In genomic region chr1:42684783-42685182, GRCm38 (mm10) we compare ENCODE assay signal across 9 mouse cellular contexts. TPM values are rescaled to one million over a fixed set of nuclear protein-coding genes. Genes with fewer than 3 reads are reported as not detected.
A peak's percentile ranks its signal among the peaks of the same experiment; 100 is the strongest.
DNase-seq lines count a peak whose midpoint lies in the region; ATAC-seq and TF ChIP-seq lines count a peak whose summit lies in the region.
"Had no signal": no experiment of that assay in that cellular context is flagged by ENCODE, and none has a peak within 500 bp of the region (broad histone marks: within the 10 kb centered on the region; RNA-seq: fewer than 3 reads in every experiment).

No protein-coding gene starts in this region.

- peaks cover 76% of the 10 kb centered on the region for H3K27me3 ChIP-seq in heart, embryonic 12.5 days (replicated peaks)
- no peaks in the 10 kb centered on the region for H3K27me3 ChIP-seq in forebrain, postnatal 0 days (ENCODE audit: insufficient read depth, low read length)

- WGBS in heart, embryonic 12.5 days = 1% methylated on average over 21 of the region's 21 CpGs
- 3% methylated on average over 21 of the region's 21 CpGs for WGBS in forebrain, postnatal 0 days
- 1% methylated on average over 21 of the region's 21 CpGs for WGBS in olfactory bulb, adult 2 months

- no peak for TF ChIP-seq POLR2A in brain, embryonic 14.5 days (IDR thresholded peaks at IDR 0.05; ENCODE audit: borderline replicate concordance, extremely low read depth, insufficient read depth, insufficient read length, poor library complexity, severe bottlenecking)
- no peak for TF ChIP-seq POLR2A in olfactory bulb, adult 2 months (IDR thresholded peaks at IDR 0.05; ENCODE audit: insufficient read depth, low read depth, low read length)

- H3K9me3 ChIP-seq in heart, embryonic 12.5 days (replicated peaks) = no peaks in the 10 kb centered on the region
- H3K9me3 ChIP-seq in forebrain, postnatal 0 days (ENCODE audit: low read length) = no peaks in the 10 kb centered on the region

- peaks cover 23% of the 10 kb centered on the region for H3K4me1 ChIP-seq in heart, embryonic 12.5 days (replicated peaks)
- H3K4me1 ChIP-seq in forebrain, postnatal 0 days (ENCODE audit: insufficient read depth) = peaks cover 9% of the 10 kb centered on the region; the same call in 1 of the 2 replicates
- peaks cover 21% of the 10 kb centered on the region for H3K4me1 ChIP-seq in olfactory bulb, adult 2 months (ENCODE audit: control insufficient read depth, insufficient read depth, low read length)

- H3K36me3 ChIP-seq in heart, embryonic 12.5 days = no peaks in the 10 kb centered on the region
- no peaks in the 10 kb centered on the region for H3K36me3 ChIP-seq in forebrain, postnatal 0 days (ENCODE audit: insufficient read depth)

- ATAC-seq in heart, embryonic 12.5 days (ENCODE audit: insufficient number of reproducible peaks, low FRiP score) = 0 out of 2 replicates have a peak, but pooled peaks have one; percentile 39
- ATAC-seq in forebrain, postnatal 0 days = peak; percentile 49

- TF ChIP-seq CTCF in brain, embryonic 14.5 days (IDR thresholded peaks at IDR 0.05; ENCODE audit: borderline replicate concordance, extremely low read depth, insufficient read depth, insufficient read length) = peak; percentile 72
- TF ChIP-seq CTCF in forebrain, postnatal 0 days (IDR thresholded peaks at IDR 0.05; ENCODE audit: low read depth) = peak; percentile 64
- TF ChIP-seq CTCF in olfactory bulb, adult 2 months (IDR thresholded peaks at IDR 0.05; ENCODE audit: insufficient read depth, low read depth, low read length) = peak; percentile 39

- no peak for DNase-seq in heart, adult 8-10 months (ENCODE audit: low spot score)
- DNase-seq in brain, embryonic 14.5 days (ENCODE audit: low read depth) = peak; percentile 89
- peak; percentile 87 for DNase-seq in forebrain, postnatal 0 days
- peak; percentile 55 to 63 for DNase-seq in layer of hippocampus, postnatal 25 days (ENCODE audit: extremely low spot score in 1 of 2, low spot score in 1 of 2)
- DNase-seq in thymus, postnatal 36 days = no peak
- DNase-seq in spleen, adult 12 weeks (ENCODE audit: low spot score) = no peak

- no peak overlapping the region for H3K27ac ChIP-seq in heart, embryonic 12.5 days (ENCODE audit: poor library complexity, severe bottlenecking)
- peak overlapping the region; percentile 99 for H3K27ac ChIP-seq in forebrain, postnatal 0 days (ENCODE audit: low read depth, low read length)
- peak overlapping the region; percentile 50; the same call in 1 of the 2 replicates for H3K27ac ChIP-seq in olfactory bulb, adult 2 months (ENCODE audit: insufficient read depth, low read depth, low read length)

- H3K4me2 ChIP-seq in heart, embryonic 12.5 days = peak overlapping the region; percentile 65
- peak overlapping the region; percentile 98 for H3K4me2 ChIP-seq in forebrain, postnatal 0 days (ENCODE audit: low read depth)

- peak overlapping the region; percentile 38 for H3K4me3 ChIP-seq in heart, embryonic 12.5 days
- peak overlapping the region; percentile 75 for H3K4me3 ChIP-seq in forebrain, postnatal 0 days (ENCODE audit: low read depth, low read length)
- peak overlapping the region; percentile 55 for H3K4me3 ChIP-seq in olfactory bulb, adult 2 months (ENCODE audit: insufficient read depth, low read depth, low read length)

- H3K9ac ChIP-seq in heart, embryonic 12.5 days = no peak overlapping the region
- H3K9ac ChIP-seq in forebrain, postnatal 0 days = peak overlapping the region; percentile 96

RNA-seq across cellular contexts. Expression of gene Pou3f3, which starts 10.8 kb away (rescaled TPM):
- polyA plus RNA-seq in heart, embryonic 12.5 days (2016; fragmentation: Nextera tagmentation; extraction: Ambion mirVana) = 0.06 TPM in 2 replicates
- under 1 TPM in 1 of 4 experiments, not detected in 3; 0.09 TPM for total RNA-seq in heart, adult 8-10 months (2022)
- 58.3 and 64.7 TPM in 2 replicates for polyA plus RNA-seq in brain, embryonic 14.5 days (2012; rRNA removed)
- total RNA-seq in forebrain, postnatal 0 days (2014; rRNA removed) = 76.9 and 81.4 TPM in 2 replicates
- 22.7 and 28.0 TPM in 2 replicates for polyA plus RNA-seq in forebrain, postnatal 0 days (2015; fragmentation: Nextera tagmentation; extraction: Ambion mirVana)
- 10 to 100 TPM; 61.7 to 72.6 TPM for total RNA-seq in layer of hippocampus, postnatal 25 days (2021)
- not detected in 2 replicates for polyA plus RNA-seq in olfactory bulb, adult 2 months (2012; ENCODE audit: insufficient read depth, insufficient read length, low replicate concordance, missing spikeins)
- polyA plus RNA-seq: small intestine, adult 2 months had no signal

Comparison
In these comparisons a context has a peak if more than half of its experiments do, and no peak if none do; other contexts are left out.
1. DNase-seq: peak in brain, embryonic 14.5 days (single experiment), forebrain, postnatal 0 days (single experiment) and layer of hippocampus, postnatal 25 days (2 of 2); none in heart, adult 8-10 months (single experiment), thymus, postnatal 36 days (0 of 2) and spleen, adult 12 weeks (single experiment).
2. Peak in every context shown above with its lines, with median percentiles within 50 percentile points of each other: H3K4me3 ChIP-seq and CTCF ChIP-seq.